Mouse (Mus musculus) ZHBTc4 (cell line): ENCODE data around the gene Olfr733.

Experiments used
- DNase-seq: peaks from one replicate; pipeline ENCODE4 v3.0.0-alpha.2; 2011; ENCODE audit warnings: low read depth, low spot score

Gene Olfr733

DNA sequence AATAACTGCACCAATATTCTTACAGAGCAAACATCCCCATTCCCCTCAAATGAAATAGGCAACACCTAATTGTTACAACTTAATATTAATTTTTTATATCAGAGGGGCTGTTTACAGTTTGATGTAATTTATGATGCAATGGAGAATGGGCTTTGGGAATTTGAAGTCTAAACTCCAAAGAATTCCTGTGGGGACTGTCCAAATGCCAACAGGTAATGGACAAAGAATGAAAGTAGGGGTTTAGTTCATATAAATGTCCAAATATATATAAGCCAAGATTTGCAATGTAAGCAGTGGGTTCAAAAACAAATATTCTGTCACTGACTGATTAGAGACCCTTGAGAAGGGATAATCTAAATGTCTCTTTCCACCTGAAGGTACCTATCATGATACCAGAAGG, at the start of gene Olfr733:
TSS of gene Olfr733 (minus strand) at position 101 of the 400 bp plus-strand sequence.
- no peak for DNase-seq

DNA sequence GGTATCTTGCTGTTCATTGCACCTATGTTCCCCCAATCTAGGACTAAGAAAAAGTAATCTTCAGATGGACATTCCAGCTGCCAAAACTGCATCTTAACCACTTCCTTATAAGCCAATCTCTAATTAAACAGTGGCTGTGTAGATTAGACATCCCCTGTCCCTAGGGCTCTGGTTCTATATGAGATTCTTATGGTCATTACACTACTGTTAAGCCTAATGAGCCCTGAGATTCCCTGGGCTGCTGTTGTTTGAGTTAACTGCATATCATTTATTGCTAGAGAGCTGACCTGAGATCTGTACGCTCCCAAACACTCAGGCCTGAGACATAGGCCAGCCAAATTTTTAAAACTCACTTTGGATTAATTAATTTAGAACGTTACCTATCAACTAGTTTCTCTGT, 47.5 kb upstream of the Olfr733 start, which contains the start of gene Olfr735:
TSS of gene Olfr735 (minus strand) at position 77 of the 400 bp plus-strand sequence.
- no peak for DNase-seq

DNA sequence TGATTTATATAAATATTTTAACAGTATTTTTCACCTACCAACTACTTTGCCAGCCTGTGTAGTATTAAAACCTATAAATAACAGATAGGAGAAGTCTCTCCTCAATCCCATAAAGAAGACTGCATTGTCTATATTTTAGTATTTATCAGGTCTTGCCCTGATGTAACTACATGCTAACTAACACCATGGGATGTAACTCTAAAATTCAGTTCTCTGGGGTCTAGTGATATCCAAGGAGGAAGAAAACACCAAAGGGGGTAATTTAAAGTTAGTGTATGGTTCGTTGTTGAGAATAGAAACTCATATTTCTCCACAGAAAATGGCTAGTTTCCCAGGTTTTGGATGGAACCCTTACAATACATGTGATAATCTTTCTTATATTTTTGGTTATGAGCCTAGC, 25.3 kb upstream of the Olfr733 start, which contains the start of gene Olfr734:
TSS of gene Olfr734 (minus strand) at position 101 of the 400 bp plus-strand sequence.
- no peak for DNase-seq

- DNase-seq: no peak
Measured at GRCm38 (mm10) chr14:50284106-50284505, 17.2 kb downstream of the Olfr733 start, which contains the start of gene Olfr732. TSS of gene Olfr732 (minus strand) at chr14:50284206.
